Mouse (Mus musculus) layer of hippocampus, postnatal 14 days (tissue): ENCODE results near the gene Clic6. TPM values are rescaled to one million over a fixed set of nuclear protein-coding genes. Genes with fewer than 3 reads are reported as not detected.

Experiments
- DNase-seq, 2 experiments: peaks; one replicate each; pipeline ENCODE4 v3.0.0; 2021 to 2022; ENCODE audit warnings: low spot score in 2 of 2, mixed read lengths in 1 of 2
- long read RNA-seq, 2 experiments: library from polyadenylated mRNA; stranded (forward); transcript quantifications; one replicate each; pipeline ENCODE4 v2.0.0; 2021
- total RNA-seq, 2 experiments: library from RNA; stranded (reverse); gene quantifications; 2 replicates each; pipeline ENCODE4 v1.2.3; 2021

Gene Clic6
- 10 to 100 TPM in 1 of 2 experiments, 1 to 10 TPM in 1; 2.1 to 15.4 TPM for total RNA-seq
- long read RNA-seq, experiment 1, transcript Clic6-201 (6 exons, 3,758 nt): major isoform, 6 of 6 reads
- long read RNA-seq, experiment 1, partial matches to known transcripts: 0 of 6 reads
- long read RNA-seq, experiment 1, other reads (novel, unspliced or antisense): 0 of 6 reads
- long read RNA-seq, experiment 2, transcript Clic6-201 (6 exons, 3,758 nt): major isoform, 19 of 22 reads
- long read RNA-seq, experiment 2, partial matches to known transcripts: 2 of 22 reads
- long read RNA-seq, experiment 2, other reads (novel, unspliced or antisense): 1 of 22 reads

DNA sequence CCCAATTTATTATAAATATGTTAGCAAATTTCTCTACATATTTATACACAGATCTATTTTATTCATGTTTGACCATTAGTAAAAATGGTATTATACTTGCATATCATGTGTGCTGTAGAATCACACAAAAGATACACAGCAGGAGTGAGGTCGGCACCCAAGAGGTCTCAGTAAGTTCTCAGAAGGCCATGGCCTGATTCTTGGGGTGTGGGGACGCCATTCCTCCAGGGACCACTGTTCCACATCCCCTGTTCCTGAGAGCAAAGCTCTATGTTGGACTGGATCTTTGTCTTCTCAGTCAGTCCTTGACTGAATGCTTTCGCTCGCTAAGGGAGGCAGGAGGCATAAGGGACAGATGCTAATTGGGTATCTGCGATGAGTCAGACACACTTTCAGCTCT, at the start of gene Clic6:
Clic6 (plus strand) TSS at position 301 of the 400 bp plus-strand sequence.
- no peak for DNase-seq

DNA sequence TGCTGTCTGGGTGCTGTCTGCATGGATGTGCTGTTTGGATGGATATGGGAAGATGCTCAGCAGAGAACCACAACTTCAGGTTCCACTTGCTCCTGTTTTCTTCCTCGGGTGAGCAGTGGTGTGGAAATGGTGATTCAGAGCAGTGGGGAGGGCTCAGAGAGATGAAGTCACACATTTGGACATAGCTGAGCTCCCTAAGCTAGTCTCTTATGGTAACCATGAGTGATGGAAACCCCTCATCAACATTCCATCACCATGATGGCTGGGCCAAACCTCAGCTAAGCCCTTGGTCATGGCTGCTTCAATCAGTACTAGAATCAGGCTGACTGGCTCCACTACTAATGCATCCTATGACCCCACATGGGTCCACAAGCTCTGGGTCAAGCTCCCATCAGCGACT, 45.8 kb upstream of the Clic6 start:
- no peak for DNase-seq

DNA sequence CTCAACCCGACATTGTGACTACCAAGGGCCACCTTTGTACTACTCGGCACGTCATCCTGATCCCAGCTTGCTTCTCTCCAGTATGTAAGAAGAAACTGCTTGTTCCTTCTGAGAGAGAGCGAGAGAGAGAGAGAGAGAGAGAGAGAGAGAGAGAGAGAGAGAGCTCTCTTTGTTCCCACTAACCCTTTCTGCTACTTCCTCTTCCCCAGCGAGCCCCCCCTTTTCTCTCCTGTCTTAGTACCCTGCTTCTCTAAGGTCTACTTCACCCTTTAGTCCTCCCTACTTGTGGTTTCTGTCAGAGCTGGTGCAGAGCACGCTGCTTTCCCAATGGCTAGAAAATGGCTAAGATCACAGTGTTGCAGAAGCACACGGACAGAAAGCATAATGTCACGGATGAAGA, 45.3 kb upstream of the Clic6 start:
- DNase-seq: no peak

DNA sequence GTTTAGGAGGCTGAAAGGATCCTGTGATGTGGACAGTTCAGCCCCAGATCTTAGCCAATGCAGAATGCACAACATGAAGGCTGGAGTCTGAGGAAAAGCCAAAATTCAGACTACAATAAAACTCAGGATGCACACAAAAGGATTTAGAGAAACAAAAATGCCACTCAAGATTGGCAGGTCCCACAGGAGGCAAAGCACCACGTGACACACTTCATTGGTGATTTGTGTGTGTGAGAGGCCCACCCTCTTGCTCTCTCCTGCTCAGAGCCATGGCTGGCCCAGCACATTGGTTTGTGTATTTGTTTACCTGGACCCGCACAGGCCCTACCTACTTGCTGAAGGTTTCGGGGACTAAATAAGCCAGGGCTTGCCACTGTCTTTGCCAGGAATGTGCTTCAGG, 44.3 kb upstream of the Clic6 start:
- no peak for DNase-seq

DNA sequence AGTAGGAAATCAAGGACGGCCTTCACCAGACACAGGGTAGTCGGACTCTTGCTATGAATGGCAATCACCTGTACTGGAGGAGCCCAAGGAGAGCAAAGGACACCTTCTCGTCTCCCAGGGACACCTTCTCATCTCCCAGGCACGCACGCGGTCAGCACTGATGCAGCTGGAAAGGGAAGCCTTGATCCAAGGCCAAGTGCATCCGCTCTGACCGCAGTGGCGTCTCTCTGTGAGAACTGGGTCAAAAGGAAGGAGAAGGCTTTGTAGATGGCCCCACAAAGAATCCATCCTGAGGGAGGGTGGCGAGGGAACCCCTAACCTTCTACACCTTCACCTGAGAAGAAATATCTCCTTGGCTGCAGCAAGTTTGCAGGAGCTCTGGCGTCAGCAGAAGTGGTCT, 43.4 kb upstream of the Clic6 start:
- no peak for DNase-seq

DNA sequence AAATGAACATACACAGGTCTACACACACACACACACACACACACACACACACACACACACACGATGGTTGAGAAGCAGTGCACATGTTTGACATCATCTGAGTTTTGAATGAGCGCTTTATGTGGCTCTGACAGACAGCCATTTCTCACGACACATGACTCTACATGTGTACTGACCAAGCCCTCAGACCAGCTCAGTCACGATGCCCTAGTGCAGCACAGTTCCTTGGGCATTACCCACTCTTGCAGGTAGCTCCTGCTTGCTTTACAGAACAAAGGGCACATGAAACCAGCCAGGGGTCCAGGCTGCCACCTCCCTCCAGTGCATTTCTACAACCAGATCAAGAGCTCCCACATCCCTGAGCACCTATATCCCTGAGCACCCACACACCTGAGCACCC, 42.6 kb upstream of the Clic6 start:
- DNase-seq: no peak

DNA sequence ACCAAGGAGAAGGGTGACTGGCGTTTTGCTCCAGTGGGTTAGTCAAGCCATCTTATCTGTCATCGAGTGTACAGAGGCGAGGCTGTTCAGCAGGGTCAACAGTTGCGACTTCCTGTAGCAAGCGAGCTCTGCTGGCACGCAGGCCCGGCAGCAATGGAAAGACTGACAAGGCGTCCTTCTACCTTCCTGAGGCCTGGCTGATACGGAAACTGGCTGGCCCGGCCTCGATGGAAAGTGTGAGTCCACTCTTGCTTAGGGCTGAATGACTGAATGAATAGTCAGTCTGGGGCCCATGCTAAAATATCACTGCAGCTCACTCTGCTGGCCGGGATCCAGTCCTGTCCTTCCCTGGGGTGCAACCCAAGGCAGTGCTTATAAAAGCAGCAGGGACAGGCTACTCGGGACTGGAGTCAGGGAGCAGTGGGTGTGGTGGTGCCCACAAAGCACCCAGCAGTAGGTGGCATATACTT, 41.9 kb upstream of the Clic6 start:
- no peak for DNase-seq

DNA sequence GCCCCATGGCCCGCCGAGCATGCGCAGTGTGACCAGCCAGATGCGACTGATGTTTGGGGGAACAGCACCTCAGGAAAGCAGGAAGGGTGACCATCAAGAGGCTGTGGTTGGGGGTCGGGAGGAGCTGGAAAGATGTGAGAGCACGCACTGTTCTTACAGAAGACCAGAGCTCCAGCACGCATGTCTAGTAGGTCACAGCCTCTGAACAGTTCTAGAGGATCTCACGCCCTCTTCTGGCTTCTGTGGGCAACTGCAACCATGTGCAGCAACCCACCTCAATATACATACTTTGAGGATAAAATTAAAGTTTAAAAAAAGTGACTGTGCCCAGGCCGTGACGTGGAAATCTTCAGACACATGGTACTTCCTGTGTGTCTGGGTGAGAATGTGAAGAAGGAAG, 40.2 kb upstream of the Clic6 start:
- DNase-seq: no peak

DNA sequence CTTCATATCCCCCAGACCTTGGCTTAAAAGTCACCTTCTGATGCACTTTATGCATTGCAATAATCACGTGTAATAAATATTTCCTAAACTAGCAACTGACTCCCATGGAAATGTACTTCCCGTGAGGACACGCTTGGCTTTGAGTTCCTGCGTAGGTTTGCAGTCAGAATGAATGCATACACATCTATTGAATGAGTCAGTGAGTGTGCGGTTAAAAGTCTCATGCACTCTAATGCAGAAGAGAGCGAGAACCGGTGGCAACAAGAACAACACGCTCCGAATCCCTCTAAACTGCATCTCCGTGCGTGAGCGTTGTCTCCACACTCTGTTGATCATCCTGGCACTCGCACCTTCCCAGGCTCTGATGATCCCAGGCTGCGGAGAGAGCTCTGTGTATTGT, 36.5 kb upstream of the Clic6 start:
- no peak for DNase-seq

DNA sequence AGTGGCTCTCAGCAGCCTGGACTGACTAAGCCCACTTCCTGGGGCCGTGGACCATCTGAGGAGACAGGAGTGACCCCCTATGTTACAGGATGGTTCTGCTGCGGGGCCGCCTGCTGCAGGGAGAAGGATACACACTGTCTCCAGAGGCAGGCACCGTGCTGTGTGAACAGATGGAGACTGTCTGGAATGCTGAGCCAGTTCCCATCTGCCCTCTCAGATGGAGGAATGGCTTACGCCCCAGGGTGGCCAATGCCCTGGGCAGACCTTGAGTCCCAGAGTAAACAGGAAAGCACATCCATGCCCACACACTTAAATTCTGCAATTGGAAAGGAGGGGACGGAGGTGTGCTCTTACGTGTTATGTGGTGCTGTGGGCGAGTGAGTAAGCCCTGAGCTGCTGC, 35.2 kb upstream of the Clic6 start:
- DNase-seq: no peak

DNA sequence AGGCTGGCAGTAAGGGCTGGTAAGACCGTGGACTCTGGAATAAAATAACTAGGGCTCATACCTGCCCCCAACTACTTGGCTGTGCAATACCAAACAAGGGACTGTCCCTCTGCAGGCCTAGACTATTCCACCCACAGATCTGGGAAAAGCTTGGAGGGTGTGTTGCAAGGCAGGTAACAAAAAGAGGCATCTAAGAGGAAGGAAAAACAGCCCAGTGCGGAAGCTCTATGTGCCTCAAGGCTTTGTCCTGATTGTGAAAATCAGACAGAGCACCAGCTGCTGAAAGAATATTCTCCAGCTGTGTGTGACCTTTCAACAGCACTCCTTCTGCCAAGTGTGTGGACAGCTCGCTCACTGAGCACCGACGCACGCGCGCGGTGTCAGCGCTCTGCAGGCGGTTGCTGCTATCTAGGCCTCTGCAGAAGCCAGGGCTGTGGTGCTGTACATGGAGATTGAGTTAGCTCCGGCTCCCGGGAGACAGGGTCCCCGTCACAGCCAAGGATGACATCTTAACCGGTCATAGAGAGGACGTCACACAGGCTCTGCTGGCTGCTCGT, 33.9 kb upstream of the Clic6 start:
- no peak for DNase-seq

DNA sequence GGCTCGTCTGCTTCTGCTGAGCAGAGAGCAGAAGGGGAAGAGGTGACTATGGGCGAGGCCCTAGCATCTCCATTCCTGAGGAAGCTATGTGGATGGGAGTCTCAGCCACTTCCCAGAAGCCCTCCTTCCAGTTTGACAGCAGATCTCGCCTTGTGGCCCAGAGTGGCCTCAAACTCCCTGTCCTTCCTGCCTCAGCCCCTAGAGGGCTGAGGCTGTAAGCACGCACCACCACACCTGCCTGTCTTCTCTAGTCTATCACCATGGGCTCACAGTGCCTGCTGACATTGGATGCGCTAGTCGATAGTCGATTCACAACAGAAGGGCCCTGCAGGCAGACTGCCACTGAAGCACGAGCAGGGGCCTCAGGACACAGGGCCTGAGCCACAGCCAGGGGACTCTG, 32.9 kb upstream of the Clic6 start:
- no peak for DNase-seq

DNA sequence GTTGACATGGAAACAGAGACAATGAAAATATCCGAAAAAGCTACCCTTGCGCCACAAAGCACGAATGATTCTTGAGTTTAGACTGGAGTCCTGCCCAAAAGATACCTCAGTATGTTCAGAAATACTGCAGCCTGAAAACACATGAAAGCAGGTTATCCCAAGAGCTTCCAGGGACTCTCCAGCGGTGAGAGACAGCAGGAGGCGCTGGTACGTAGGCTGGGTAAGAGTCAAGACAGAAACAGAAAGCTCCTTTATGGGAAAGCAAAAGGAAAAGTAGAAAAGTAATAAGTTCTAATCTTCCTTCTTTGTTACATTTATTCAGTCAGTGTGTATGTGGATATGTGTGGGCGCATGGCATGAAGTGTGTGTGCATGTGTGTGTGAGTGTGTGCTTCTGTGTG, 31.5 kb upstream of the Clic6 start:
- DNase-seq: no peak

DNA sequence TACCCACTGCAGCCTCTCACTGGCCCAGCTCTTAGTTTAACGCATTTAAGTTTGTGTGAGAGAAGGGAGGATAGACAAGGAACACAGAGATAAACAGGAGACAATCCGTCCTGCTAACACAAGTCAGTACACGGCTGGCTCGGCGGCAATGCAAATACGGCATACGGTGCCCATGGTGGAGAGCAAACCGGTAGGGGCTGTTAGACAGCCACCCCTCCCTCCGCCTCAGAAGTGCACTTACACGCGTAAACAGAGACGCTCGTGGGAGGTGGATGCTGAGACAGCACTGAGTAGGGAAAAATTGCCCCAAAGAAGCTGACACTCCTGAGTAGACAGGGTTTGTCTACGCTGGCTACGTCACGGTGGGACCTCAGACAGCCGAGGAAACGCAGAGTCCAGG, 31.0 kb upstream of the Clic6 start:
- no peak for DNase-seq

DNA sequence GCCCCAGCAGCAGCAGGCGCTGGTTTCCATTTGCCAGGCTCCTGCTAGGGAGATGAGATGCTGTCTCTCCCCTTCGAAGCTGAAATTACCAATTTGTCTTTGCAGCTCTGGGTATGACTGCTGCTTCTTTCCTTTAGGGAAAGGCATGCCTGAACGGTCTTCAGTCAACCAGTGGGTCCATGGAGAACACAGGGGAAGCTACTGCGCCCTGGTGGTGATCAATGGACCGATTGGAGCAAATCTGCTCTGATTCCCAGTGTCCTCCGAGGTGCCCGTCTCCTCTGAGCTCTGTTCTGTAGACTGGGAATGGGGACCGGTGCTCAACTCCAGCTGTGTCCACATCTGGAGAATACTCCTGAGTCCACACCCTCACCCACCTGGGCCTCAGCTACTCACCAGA, 30.0 kb upstream of the Clic6 start:
- DNase-seq: no peak

DNA sequence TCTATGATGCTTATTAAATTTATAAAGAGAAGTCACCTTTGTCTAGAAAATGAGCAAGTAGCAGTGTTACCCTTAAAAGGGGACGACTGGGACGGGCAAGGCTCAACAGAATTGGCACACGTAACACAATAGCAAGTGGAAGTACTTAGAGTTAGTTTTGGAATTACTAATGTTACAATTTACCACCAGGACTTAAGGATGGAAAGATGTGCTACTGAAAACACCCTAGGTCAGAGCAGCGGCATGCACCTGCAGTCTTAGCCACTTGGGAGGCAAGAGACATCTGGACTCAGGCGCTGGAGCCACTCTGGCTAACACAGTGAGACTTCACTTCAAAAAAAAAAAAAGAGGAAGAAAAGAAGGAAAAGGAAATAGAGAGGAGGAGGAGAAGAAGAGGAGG, 29.6 kb upstream of the Clic6 start:
- DNase-seq: no peak

DNA sequence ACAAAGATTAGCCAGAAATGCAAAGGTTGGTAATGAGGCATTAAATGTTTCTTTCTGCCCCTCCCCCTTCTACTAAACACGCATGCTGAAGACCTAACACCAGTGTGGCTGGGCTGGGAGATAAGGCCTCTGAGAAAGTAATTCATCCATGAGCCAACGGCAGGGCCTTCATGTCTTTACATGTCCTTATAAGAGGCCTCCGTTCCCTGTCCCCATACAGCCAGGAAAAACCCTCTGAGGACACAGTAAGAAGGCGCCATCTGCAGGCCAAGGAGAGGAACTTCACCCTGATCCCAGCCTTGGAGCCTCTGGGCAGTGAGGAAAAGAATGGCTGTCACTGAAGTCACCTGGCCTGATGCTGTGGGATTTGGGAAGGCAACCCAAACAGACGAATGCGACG, 27.9 kb upstream of the Clic6 start:
- DNase-seq: peak; percentile 58 to 73

DNA sequence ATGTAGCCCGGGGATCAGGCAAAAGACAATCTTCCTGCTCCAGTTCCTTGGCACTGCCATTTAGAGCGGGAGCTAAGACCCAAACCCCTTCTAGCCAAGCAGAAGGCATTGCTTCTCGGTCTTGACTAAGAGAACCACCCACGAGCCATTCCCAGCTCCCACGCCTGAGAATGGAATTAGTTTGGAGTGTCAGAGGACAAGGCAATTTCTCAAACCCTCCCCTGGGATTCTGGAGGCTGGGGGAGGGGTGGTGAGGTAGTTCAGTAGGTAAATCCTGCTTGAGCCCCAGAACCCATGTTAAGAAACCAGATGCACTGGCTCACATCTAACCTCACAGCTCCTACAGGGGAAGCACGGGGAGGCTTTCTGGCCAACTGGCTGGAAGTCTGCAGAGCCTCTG, 24.1 kb upstream of the Clic6 start:
- DNase-seq: no peak

DNA sequence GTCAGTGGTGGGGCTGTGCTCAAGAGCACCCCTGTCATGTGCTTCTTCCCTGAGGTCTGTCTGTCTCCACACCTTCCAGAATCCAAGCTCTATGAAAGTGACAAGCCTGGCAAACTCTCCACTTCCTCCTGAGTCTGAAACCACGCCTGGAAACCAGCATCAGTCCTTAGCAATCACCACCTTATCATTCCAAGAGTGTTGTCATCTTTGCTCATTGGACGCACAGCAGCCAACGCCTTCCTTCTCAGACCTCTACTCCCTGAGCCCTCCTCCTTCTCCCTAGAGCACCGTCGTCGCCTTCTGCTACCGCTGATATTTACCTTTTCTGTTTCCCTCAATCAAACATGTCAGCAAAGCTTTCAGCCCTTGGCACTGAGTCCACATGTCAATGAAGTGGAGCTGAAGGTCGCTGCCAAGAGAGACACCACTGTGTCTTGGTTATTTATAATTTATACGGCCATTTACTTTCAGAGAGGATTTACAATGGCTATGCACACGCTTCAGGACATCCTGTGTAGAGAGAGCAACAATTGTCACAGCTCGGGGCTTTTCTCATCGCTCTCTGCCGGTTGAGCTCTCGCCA, 21.1 kb upstream of the Clic6 start:
- no peak for DNase-seq

DNA sequence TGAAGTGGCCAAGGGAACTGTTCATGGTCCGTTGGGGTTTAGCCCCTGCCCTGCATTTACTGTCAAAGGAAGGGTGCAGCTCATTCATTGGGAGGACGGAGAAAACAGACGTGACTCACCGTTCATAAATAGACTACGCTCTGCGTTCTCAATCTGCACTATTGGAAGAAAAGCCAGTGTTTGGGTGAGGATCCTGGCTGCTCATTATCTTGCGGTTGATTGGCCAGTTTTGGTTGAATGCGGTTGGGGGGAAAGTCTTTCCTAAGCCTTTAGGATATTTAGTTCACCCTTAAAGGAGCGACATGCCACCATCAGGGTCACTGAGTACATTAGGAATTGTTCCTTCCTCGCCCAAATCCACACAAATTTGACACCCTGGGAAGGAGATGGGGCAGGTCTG, 20.3 kb upstream of the Clic6 start:
- DNase-seq: no peak

DNA sequence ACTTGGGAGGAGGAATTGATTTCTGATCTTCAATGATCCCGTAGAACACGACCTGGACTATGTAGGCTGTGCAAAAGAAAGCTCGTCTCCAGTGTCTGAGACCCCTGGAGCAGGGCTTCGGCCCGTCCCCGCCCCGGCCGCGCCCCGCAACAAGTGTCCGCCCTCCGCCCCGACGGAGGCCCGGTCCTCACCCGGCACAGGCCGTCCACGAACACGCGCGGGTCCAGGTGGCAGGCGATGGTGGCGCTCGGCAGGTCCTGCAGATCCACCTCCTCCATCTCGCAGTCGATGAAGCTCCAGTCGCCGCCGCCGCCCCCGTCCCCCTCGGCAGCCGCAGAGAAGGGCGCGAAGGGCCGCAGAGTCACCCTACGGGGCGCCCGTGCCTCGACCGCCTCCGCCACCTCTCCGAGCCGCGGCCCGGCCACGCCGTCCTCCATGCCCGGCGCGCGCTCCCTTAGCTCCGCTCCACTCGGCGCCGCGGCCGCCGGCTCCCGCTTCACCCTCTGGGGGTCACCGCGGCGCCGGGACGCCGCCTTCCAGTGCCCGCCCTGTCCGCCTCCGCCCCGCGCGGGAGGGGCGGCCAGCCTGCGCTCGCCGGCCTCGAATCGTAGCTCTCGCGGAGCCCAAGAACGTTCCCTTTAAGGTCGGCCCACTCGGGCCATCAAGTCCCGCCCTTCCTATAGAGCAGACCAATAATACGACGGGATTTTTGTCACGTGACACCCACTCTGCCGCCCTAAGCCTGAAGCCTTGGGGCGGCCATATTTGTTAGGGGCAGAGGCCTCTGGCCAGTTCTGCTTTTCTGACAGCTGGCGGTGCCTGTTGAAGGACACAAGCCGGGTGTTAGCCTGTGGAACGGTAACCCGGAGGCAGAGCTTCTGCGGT, 19.7 kb upstream of the Clic6 start:
- DNase-seq: peak; percentile 97 to 98

DNA sequence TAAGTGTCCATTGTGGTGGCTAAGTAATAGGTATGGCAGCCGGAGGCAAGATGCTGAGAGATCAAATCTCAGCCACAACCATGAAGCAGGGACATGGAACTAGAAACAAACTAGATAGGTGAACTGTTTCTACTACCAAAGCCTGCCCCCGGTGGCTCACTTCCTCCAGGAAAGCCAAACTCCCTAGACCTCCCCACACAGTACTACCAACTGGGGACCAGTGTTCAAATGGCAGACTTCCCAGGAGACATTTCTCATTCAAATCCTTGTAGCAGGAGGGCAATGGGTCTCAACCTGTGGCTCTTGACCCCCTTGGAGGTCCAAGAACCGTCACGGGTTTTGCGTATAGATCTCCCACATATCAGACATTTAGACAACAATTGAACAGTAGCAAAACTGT, 18.5 kb upstream of the Clic6 start:
- DNase-seq: no peak
